Mouse (Mus musculus) lung, embryonic 14.5 days (tissue): ENCODE measurements around the gene Ift22. TPM values are rescaled to one million over a fixed set of nuclear protein-coding genes. Genes with fewer than 3 reads are reported as not detected.

Source experiments
- ATAC-seq: fragments of 200-750 bp; cut with Nextera tagmentation; 2 replicates; pipeline ENCODE4 v1.8.0; 2017; ENCODE audit warnings: mild to moderate bottlenecking, moderate TSS enrichment, moderate library complexity; ENCODE audit not compliant: insufficient read depth
- DNase-seq: peaks from one replicate; pipeline ENCODE4 v3.0.0-alpha.2; 2015
- H3K27ac ChIP-seq: fragments of 300-500 bp; sonication (generic); 2 replicates; pipeline ENCODE4 v1.5.1; 2014; ENCODE audit warnings: low read depth, mild to moderate bottlenecking, moderate library complexity
- H3K27me3 ChIP-seq: fragments of 300-500 bp; sonication (generic); 2 replicates; pipeline ENCODE4 v1.6.1; 2014; ENCODE audit warnings: low read length, control low read depth; ENCODE audit not compliant: insufficient read depth
- H3K36me3 ChIP-seq: fragments of 300-500 bp; sonication (generic); 2 replicates; pipeline ENCODE4 v1.6.1; 2014; ENCODE audit warnings: control low read depth; ENCODE audit not compliant: insufficient read depth
- H3K4me1 ChIP-seq: fragments of 300-500 bp; sonication (generic); 2 replicates; pipeline ENCODE4 v1.6.1; 2014; ENCODE audit warnings: antibody characterized with exemption, control low read depth; ENCODE audit not compliant: insufficient read depth
- H3K4me2 ChIP-seq: fragments of 300-500 bp; sonication (generic); 2 replicates; pipeline ENCODE4 v1.6.1; 2014; ENCODE audit warnings: mild to moderate bottlenecking
- H3K4me3 ChIP-seq: fragments of 300-500 bp; sonication (generic); 2 replicates; pipeline ENCODE4 v1.5.1; 2014; ENCODE audit warnings: low read depth, low read length
- H3K9ac ChIP-seq: fragments of 300-500 bp; sonication (generic); 2 replicates; pipeline ENCODE4 v1.6.1; 2014
- H3K9me3 ChIP-seq: fragments of 300-500 bp; sonication (generic); 2 replicates; pipeline ENCODE4 v1.6.1; 2016; ENCODE audit warnings: low read depth, low read length, control low read depth
- CTCF ChIP-seq: IDR thresholded peaks from 2 replicates; pipeline ENCODE4 v1.5.1; 2016; ENCODE audit warnings: antibody characterized with exemption, low read depth
- WGBS: fragments of 180-500 bp; shearing (Covaris S2); extraction: QIAGEN DNeasy Blood & Tissue Kit; methylation state at CpG from one replicate; pipeline ENCODE4 v1.1.7; 2014; 5-methylcytosine and 5-hydroxymethylcytosine counted together
- polyA plus RNA-seq: library from polyadenylated mRNA; unstranded; fragments of >200 nt; fragmentation: Nextera tagmentation; extraction: Ambion mirVana; gene quantifications from 2 replicates; pipeline ENCODE4 v1.2.1, GENCODE M21; 2014

Gene Ift22
- polyA plus RNA-seq, 1 experiment from 2014 or later = 72.2 TPM

- TF ChIP-seq CTCF = peak; percentile 50
- Histone ChIP-seq H3K9me3 (no peaks in the 10 kb centered on the region), H3K27me3 (no peaks in the 10 kb centered on the region), H3K36me3 (no peaks in the 10 kb centered on the region), H3K9ac (no peak overlapping the region), H3K4me2 (no peak overlapping the region), H3K4me3 (no peak overlapping the region), H3K4me1 (no peaks in the 10 kb centered on the region), H3K27ac (no peak overlapping the region)
- ATAC-seq (no peak), DNase-seq (peak; percentile 59)
- WGBS = 45% methylated on average over 7 of the region's 7 CpGs
Observed at GRCm38 (mm10) chr5:136905630-136906029, 2.3 kb upstream of the Ift22 start.

DNA sequence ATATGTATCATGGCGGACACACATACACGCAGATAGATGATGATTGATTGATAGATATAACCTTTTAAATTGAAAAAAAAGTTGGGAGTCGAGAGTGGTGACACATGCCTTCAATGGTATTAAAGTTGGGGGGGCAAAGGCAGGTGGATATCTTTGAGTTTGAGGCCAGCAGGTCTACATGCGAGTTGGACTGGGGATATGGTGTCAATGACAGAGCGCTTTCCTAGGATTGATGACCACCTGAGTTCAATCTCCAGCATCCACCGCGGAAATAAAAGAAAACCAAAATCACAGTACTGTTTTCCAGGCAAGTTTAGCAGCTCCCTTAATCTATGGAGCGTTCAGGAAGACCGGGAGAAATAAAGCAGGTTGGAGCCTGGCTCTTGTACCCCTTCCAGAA lies 363 bp upstream of the Ift22 start:
- ATAC-seq = 0 out of 2 replicates have a peak, but pooled peaks have one; percentile 1
- Histone ChIP-seq H3K4me1 (no peaks in the 10 kb centered on the region), H3K27ac (no peak overlapping the region), H3K4me3 (peak overlapping the region; percentile 69), H3K36me3 (peaks cover 18% of the 10 kb centered on the region), H3K9ac (0 out of 2 replicates have a peak overlapping the region, but pooled peaks have one; percentile 61), H3K27me3 (no peaks in the 10 kb centered on the region), H3K4me2 (peak overlapping the region; percentile 62), H3K9me3 (no peaks in the 10 kb centered on the region)
- no peak for TF ChIP-seq CTCF
- DNase-seq = no peak
- WGBS = 38% methylated on average over 9 of the region's 9 CpGs

DNA sequence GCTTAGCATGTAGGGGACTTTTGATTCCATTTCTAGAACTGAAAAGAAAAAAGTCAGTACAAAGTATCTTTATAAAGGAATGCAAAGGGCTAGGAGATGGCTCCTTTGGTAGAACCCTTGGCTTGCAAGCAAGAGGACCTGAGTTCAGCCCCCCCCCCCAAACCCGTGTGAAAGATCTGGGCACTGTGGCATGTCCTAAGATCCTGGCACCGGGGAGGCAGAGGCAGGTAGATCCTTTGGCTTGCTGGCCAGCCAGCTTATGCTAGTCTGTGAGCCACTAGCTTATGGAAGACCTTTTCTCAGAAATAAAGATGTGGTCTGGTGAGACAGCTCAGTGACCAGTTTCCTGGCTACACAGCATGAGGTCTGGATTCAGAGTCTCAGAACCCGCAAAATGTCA lies 6.2 kb downstream of the Ift22 start:
- H3K9me3 ChIP-seq = no peaks in the 10 kb centered on the region
- peaks cover 24% of the 10 kb centered on the region for H3K36me3 ChIP-seq
- DNase-seq (no peak), ATAC-seq (no peak)
- no peak overlapping the region for H3K9ac ChIP-seq
- no peaks in the 10 kb centered on the region for H3K4me1 ChIP-seq
- no peaks in the 10 kb centered on the region for H3K27me3 ChIP-seq
- WGBS = 82% methylated on average over 3 of the region's 3 CpGs
- no peak overlapping the region for H3K4me3 ChIP-seq
- TF ChIP-seq CTCF = no peak
- no peak overlapping the region for H3K4me2 ChIP-seq
- H3K27ac ChIP-seq = no peak overlapping the region

GRCm38 (mm10) chr5:136917613-136918242 lies 9.8 kb downstream of the Ift22 start:
- Histone ChIP-seq H3K27me3 (no peaks in the 10 kb centered on the region), H3K9ac (no peak overlapping the region), H3K4me2 (no peak overlapping the region), H3K4me3 (no peak overlapping the region), H3K27ac (no peak overlapping the region), H3K9me3 (no peaks in the 10 kb centered on the region), H3K4me1 (no peaks in the 10 kb centered on the region), H3K36me3 (peaks cover 6% of the 10 kb centered on the region; the same call in 1 of the 2 replicates)
- WGBS = 94% methylated on average over 8 of the region's 8 CpGs
- ATAC-seq (no peak), DNase-seq (no peak)
- no peak for TF ChIP-seq CTCF

DNA sequence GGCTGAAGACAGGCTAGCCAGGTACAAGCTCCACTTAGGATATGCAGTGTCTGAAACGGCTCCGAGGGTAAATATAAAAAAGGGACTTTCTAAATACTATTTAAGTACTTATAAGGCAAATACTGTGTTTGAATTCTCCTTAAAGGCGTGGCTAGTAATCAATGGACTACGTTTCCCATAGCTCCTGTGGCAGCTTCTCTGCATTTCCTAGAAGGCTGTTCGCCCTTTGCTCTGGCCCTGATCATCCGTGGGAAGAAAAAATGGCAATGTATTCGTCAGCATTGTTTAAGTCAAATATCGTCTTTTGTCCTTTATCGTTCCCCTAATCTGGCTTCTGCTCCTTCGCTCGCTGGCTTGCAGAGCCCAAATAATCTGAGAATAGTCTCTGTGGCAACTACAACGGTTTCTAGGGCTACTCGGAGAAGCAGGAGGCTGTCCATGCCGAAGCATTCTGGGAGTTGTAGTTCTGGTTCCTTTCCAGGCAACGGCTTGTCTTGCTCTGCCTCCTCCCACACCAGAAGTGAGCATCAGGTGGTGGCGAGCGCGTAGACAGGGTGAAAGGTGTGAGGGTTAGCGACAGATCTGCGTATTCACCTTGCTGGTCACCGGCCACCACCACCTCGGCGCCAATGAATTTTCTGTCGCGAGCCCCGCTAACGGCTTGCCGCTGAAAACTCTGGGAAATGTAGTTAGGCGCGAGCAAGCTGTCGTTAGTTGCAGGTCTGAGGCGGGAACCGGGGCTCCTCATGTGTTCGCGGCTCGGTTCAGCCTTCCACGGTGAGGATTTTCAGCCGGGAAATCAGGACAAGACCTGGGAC lies 10.9 kb downstream of the Ift22 start:
- H3K4me1 ChIP-seq = no peaks in the 10 kb centered on the region
- H3K9ac ChIP-seq = peak overlapping the region; percentile 69
- H3K4me2 ChIP-seq = peak overlapping the region; percentile 91
- H3K27me3 ChIP-seq = no peaks in the 10 kb centered on the region
- peak overlapping the region; percentile 53 for H3K4me3 ChIP-seq
- ATAC-seq = peak; percentile 93
- peak; percentile 91 for DNase-seq
- TF ChIP-seq CTCF = no peak
- H3K9me3 ChIP-seq = no peaks in the 10 kb centered on the region
- whole genome bisulfite sequencing = 2% methylated on average over 38 of the region's 38 CpGs
- no peaks in the 10 kb centered on the region for H3K36me3 ChIP-seq
- no peak overlapping the region for H3K27ac ChIP-seq

DNA sequence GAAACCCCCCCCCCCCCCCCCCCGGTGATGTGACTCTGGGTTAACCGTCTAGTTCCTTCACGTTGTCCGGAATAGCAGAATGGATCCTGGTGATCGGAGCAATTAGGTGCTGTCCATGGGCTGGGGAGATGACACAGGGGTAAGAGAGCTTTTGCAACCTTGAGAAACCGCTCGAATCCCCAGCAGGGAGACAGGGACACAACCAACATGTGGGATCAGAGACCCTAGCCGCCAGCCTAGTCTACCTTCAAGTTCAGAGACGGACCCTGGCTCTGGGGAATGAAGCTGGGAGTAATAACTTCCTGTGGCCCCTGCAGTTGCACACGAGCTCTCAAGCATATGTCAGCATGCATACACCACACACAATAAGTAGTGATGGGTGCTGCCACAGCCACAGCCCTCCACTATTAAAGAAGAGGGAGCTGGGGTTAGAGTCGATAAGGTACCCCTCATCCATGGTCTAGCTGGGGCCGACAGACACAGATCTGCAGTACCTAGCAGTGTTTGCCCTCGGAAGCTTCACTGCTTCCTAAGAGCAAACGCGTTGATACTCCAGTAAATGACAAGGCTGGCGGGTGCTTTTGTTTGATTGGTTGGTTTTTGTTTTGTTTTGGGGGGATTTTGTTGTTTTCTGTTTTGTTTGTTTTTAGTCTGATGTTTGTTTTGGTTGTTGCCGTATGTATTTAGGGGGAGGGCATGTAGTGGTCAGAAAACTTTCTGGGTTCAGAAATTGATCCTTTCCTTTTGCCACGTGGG lies 11.8 kb downstream of the Ift22 start:
- WGBS = 15% methylated on average over 18 of the region's 18 CpGs

More for the DNA sequence above, 11.8 kb downstream of the Ift22 start:
- ATAC-seq (peak; percentile 39; the same call in 1 of the 2 replicates), DNase-seq (no peak)
- no peaks in the 10 kb centered on the region for H3K9me3 ChIP-seq
- no peak overlapping the region for H3K27ac ChIP-seq
- H3K4me2 ChIP-seq = peak overlapping the region; percentile 91
- H3K27me3 ChIP-seq = no peaks in the 10 kb centered on the region
- H3K4me1 ChIP-seq = no peaks in the 10 kb centered on the region
- no peaks in the 10 kb centered on the region for H3K36me3 ChIP-seq
- no peak for TF ChIP-seq CTCF
- peak overlapping the region; percentile 69 for H3K9ac ChIP-seq
- H3K4me3 ChIP-seq = peak overlapping the region; percentile 53
